Mouse (Mus musculus): Measurements from ENCODE around the gene Mark2.

Mark2 gene

GRCm38 (mm10) chr19:7341512-7342397, at the start of gene Mark2:
TSS of gene Mark2 (minus strand) at chr19:7341860.
- no peaks in the 10 kb centered on the region for H3K27me3 ChIP-seq (ENCODE audit: insufficient read depth, low read length)
- TF ChIP-seq CTCF (conservative IDR thresholded peaks at IDR 0.05; ENCODE audit: low read length) (no peak), NANOG (IDR thresholded peaks at IDR 0.05; ENCODE audit: borderline replicate concordance, low read length) (no peak), POU5F1 (IDR thresholded peaks at IDR 0.05; ENCODE audit: borderline replicate concordance, low read length) (no peak)
- peak within 1 kb of the TSS; percentile 98 for H3K4me3 ChIP-seq (replicated peaks; ENCODE audit: low read length)
- peaks cover 35% of the 10 kb centered on the region for H3K36me3 ChIP-seq (ENCODE audit: insufficient read depth, low read length)
- H3K9me3 ChIP-seq (ENCODE audit: low read length) = no peaks in the 10 kb centered on the region
- peaks cover 52% of the 10 kb centered on the region for H3K4me1 ChIP-seq (replicated peaks; ENCODE audit: low read depth, low read length)

GRCm38 (mm10) chr19:7388488-7388887, 46.8 kb upstream of the Mark2 start:
- no peaks in the 10 kb centered on the region for H3K27me3 ChIP-seq (ENCODE audit: insufficient read depth, low read length)
- no peak overlapping the region for H3K4me3 ChIP-seq (replicated peaks; ENCODE audit: low read length)
- no peak for TF ChIP-seq POU5F1 (IDR thresholded peaks at IDR 0.05; ENCODE audit: borderline replicate concordance, low read length)
- TF ChIP-seq CTCF (conservative IDR thresholded peaks at IDR 0.05; ENCODE audit: low read length) = no peak
- no peak for TF ChIP-seq NANOG (IDR thresholded peaks at IDR 0.05; ENCODE audit: borderline replicate concordance, low read length)
- H3K9me3 ChIP-seq (ENCODE audit: low read length) = 0 out of 2 replicates have a peak, but pooled peaks cover 5% of the 10 kb centered on the region
- peaks cover 9% of the 10 kb centered on the region for H3K36me3 ChIP-seq (ENCODE audit: insufficient read depth, low read length)
- peaks cover 68% of the 10 kb centered on the region for H3K4me1 ChIP-seq (replicated peaks; ENCODE audit: low read depth, low read length)

GRCm38 (mm10) chr19:7386042-7386441, 44.4 kb upstream of the Mark2 start:
- peaks cover 81% of the 10 kb centered on the region for H3K4me1 ChIP-seq (replicated peaks; ENCODE audit: low read depth, low read length)
- no peaks in the 10 kb centered on the region for H3K27me3 ChIP-seq (ENCODE audit: insufficient read depth, low read length)
- 0 out of 2 replicates have a peak, but pooled peaks cover 2% of the 10 kb centered on the region for H3K9me3 ChIP-seq (ENCODE audit: low read length)
- H3K4me3 ChIP-seq (replicated peaks; ENCODE audit: low read length) = peak overlapping the region; percentile 30
- H3K36me3 ChIP-seq (ENCODE audit: insufficient read depth, low read length) = peaks cover 6% of the 10 kb centered on the region
- TF ChIP-seq NANOG (IDR thresholded peaks at IDR 0.05; ENCODE audit: borderline replicate concordance, low read length) (peak; percentile 62; the same call in 1 of the 2 replicates), POU5F1 (IDR thresholded peaks at IDR 0.05; ENCODE audit: borderline replicate concordance, low read length) (no peak)

GRCm38 (mm10) chr19:7382903-7383865, 41.5 kb upstream of the Mark2 start, which contains the start of gene Spindoc:
TSS of gene Spindoc (minus strand) at chr19:7382994.
- Histone ChIP-seq H3K4me1 (replicated peaks; ENCODE audit: low read depth, low read length) (peaks cover 85% of the 10 kb centered on the region), H3K9me3 (ENCODE audit: low read length) (no peaks in the 10 kb centered on the region), H3K4me3 (replicated peaks; ENCODE audit: low read length) (peak within 1 kb of the TSS; percentile 93), H3K27me3 (ENCODE audit: insufficient read depth, low read length) (no peaks in the 10 kb centered on the region), H3K36me3 (ENCODE audit: insufficient read depth, low read length) (peaks cover 25% of the 10 kb centered on the region)
- TF ChIP-seq NANOG (IDR thresholded peaks at IDR 0.05; ENCODE audit: borderline replicate concordance, low read length) = no peak
- no peak for TF ChIP-seq CTCF (conservative IDR thresholded peaks at IDR 0.05; ENCODE audit: low read length)

GRCm38 (mm10) chr19:7382248-7382902, 40.7 kb upstream of the Mark2 start:
- TF ChIP-seq NANOG (IDR thresholded peaks at IDR 0.05; ENCODE audit: borderline replicate concordance, low read length) (no peak), POU5F1 (IDR thresholded peaks at IDR 0.05; ENCODE audit: borderline replicate concordance, low read length) (no peak), CTCF (conservative IDR thresholded peaks at IDR 0.05; ENCODE audit: low read length) (no peak)
- no peaks in the 10 kb centered on the region for H3K9me3 ChIP-seq (ENCODE audit: low read length)
- H3K4me1 ChIP-seq (replicated peaks; ENCODE audit: low read depth, low read length) = peaks cover 85% of the 10 kb centered on the region
- peaks cover 20% of the 10 kb centered on the region for H3K36me3 ChIP-seq (ENCODE audit: insufficient read depth, low read length)
- H3K27me3 ChIP-seq (ENCODE audit: insufficient read depth, low read length) = no peaks in the 10 kb centered on the region
- peak overlapping the region; percentile 93 for H3K4me3 ChIP-seq (replicated peaks; ENCODE audit: low read length)

GRCm38 (mm10) chr19:7381906-7382247, 40.2 kb upstream of the Mark2 start:
- Histone ChIP-seq H3K36me3 (ENCODE audit: insufficient read depth, low read length) (peaks cover 23% of the 10 kb centered on the region), H3K4me1 (replicated peaks; ENCODE audit: low read depth, low read length) (peaks cover 85% of the 10 kb centered on the region), H3K27me3 (ENCODE audit: insufficient read depth, low read length) (no peaks in the 10 kb centered on the region), H3K4me3 (replicated peaks; ENCODE audit: low read length) (peak overlapping the region; percentile 93), H3K9me3 (ENCODE audit: low read length) (no peaks in the 10 kb centered on the region)
- TF ChIP-seq NANOG (IDR thresholded peaks at IDR 0.05; ENCODE audit: borderline replicate concordance, low read length) (no peak), CTCF (conservative IDR thresholded peaks at IDR 0.05; ENCODE audit: low read length) (no peak), POU5F1 (IDR thresholded peaks at IDR 0.05; ENCODE audit: borderline replicate concordance, low read length) (no peak)

- Histone ChIP-seq H3K4me1 (replicated peaks; ENCODE audit: low read depth, low read length) (peaks cover 88% of the 10 kb centered on the region), H3K4me3 (replicated peaks; ENCODE audit: low read length) (no peak overlapping the region)
- TF ChIP-seq CTCF (conservative IDR thresholded peaks at IDR 0.05; ENCODE audit: low read length) (no peak), NANOG (IDR thresholded peaks at IDR 0.05; ENCODE audit: borderline replicate concordance, low read length) (no peak), POU5F1 (IDR thresholded peaks at IDR 0.05; ENCODE audit: borderline replicate concordance, low read length) (no peak)
Observed at GRCm38 (mm10) chr19:7377639-7378038, 36.0 kb upstream of the Mark2 start.

More at GRCm38 (mm10) chr19:7377639-7378038, 36.0 kb upstream of the Mark2 start:
- peaks cover 66% of the 10 kb centered on the region for H3K36me3 ChIP-seq (ENCODE audit: insufficient read depth, low read length)
- H3K27me3 ChIP-seq (ENCODE audit: insufficient read depth, low read length) = no peaks in the 10 kb centered on the region
- H3K9me3 ChIP-seq (ENCODE audit: low read length) = no peaks in the 10 kb centered on the region

Measured in E14TG2a.4 (cell line).